Mouse (Mus musculus): ENCODE data around the gene Inpp4b.

DNA sequence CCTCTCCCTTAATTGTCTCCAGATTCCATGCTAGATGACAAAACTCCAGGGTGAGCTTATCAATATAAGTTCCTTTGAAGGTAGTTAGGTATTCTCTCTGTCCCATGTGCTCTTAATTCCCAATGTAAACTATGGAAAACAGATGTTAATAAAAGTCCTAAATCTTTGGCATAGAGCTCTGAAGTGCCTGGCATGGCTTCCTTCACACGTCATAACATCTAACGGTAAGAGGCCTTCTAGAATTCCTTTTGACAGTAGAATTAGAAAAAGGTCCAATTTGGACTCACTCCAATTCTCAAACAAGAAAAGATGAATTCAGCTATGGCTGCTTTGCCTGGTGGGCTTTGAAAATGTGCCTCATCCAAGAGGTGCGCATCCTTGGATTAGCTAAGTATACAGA, 236.6 kb downstream of the Inpp4b start:
- TF ChIP-seq POLR2A (IDR thresholded peaks at IDR 0.05; ENCODE audit: borderline replicate concordance, low read depth, low read length): no peak
- TF ChIP-seq CTCF (IDR thresholded peaks at IDR 0.05; ENCODE audit: low read depth, low read length): no peak

Data from bone marrow macrophage, adult 2 months (primary cell).